Mouse (Mus musculus): ENCODE results near the gene Tcap.

The Tcap gene

GRCm38 (mm10) chr11:98383261-98384030 lies at the start of gene Tcap:
TSS of gene Tcap (plus strand) at chr11:98383811.
- DNase-seq (ENCODE audit: low spot score in 2 of 2), result no peak

GRCm38 (mm10) chr11:98333981-98334741 lies 49.5 kb upstream of the Tcap start:
- no peak for DNase-seq (ENCODE audit: low spot score in 2 of 2)

GRCm38 (mm10) chr11:98335250-98335649 lies 48.4 kb upstream of the Tcap start:
- no peak for DNase-seq (ENCODE audit: low spot score in 2 of 2)

GRCm38 (mm10) chr11:98336245-98337107 lies 47.1 kb upstream of the Tcap start:
- no peak for DNase-seq (ENCODE audit: low spot score in 2 of 2)

GRCm38 (mm10) chr11:98338507-98338961 lies 45.1 kb upstream of the Tcap start:
- DNase-seq (ENCODE audit: low spot score in 2 of 2), result peak in 1 of 2 experiments; percentile 45

- DNase-seq (ENCODE audit: low spot score in 2 of 2), result no peak
Measured at GRCm38 (mm10) chr11:98339071-98339501, 44.5 kb upstream of the Tcap start.

GRCm38 (mm10) chr11:98339679-98340287 lies 43.8 kb upstream of the Tcap start:
- DNase-seq (ENCODE audit: low spot score in 2 of 2), result no peak

GRCm38 (mm10) chr11:98340597-98340996 lies 43.0 kb upstream of the Tcap start:
- DNase-seq (ENCODE audit: low spot score in 2 of 2), result no peak

GRCm38 (mm10) chr11:98341174-98341573 lies 42.4 kb upstream of the Tcap start:
- no peak for DNase-seq (ENCODE audit: low spot score in 2 of 2)

- DNase-seq (ENCODE audit: low spot score in 2 of 2), result peak; percentile 83 to 92
Measured at GRCm38 (mm10) chr11:98342000-98342945, 41.3 kb upstream of the Tcap start.

GRCm38 (mm10) chr11:98345253-98345652 lies 38.4 kb upstream of the Tcap start:
- DNase-seq (ENCODE audit: low spot score in 2 of 2), result peak; percentile 60 to 87

GRCm38 (mm10) chr11:98346168-98346567 lies 37.4 kb upstream of the Tcap start:
- no peak for DNase-seq (ENCODE audit: low spot score in 2 of 2)

- DNase-seq (ENCODE audit: low spot score in 2 of 2), result no peak
Measured at GRCm38 (mm10) chr11:98347385-98348082, 36.1 kb upstream of the Tcap start.

GRCm38 (mm10) chr11:98348083-98348961 lies 35.3 kb upstream of the Tcap start, which contains the start of gene Ppp1r1b:
TSS of gene Ppp1r1b (plus strand) at chr11:98348404.
- DNase-seq (ENCODE audit: low spot score in 2 of 2), result peak in 1 of 2 experiments; percentile 33

GRCm38 (mm10) chr11:98349308-98349707 lies 34.3 kb upstream of the Tcap start:
- DNase-seq (ENCODE audit: low spot score in 2 of 2), result no peak

- DNase-seq (ENCODE audit: low spot score in 2 of 2), result no peak
Measured at GRCm38 (mm10) chr11:98352272-98352990, 31.2 kb upstream of the Tcap start.

- DNase-seq (ENCODE audit: low spot score in 2 of 2), result no peak
Measured at GRCm38 (mm10) chr11:98353651-98354211, 29.9 kb upstream of the Tcap start.

GRCm38 (mm10) chr11:98354445-98354844 lies 29.2 kb upstream of the Tcap start:
- no peak for DNase-seq (ENCODE audit: low spot score in 2 of 2)
